Mouse (Mus musculus) megakaryocyte, embryonic 14.5 days (primary cell): ENCODE results near the gene Dpysl5.

Source experiments
- FLI1 ChIP-seq: IDR thresholded peaks from 2 replicates; pipeline ENCODE4 v1.6.1; 2012; ENCODE audit warnings: low read length, inconsistent platforms, mixed read lengths
- GATA1 ChIP-seq: IDR thresholded peaks from 3 replicates; pipeline ENCODE4 v1.6.1; 2012; ENCODE audit warnings: mixed read lengths, low read length, inconsistent platforms, borderline replicate concordance

DNA sequence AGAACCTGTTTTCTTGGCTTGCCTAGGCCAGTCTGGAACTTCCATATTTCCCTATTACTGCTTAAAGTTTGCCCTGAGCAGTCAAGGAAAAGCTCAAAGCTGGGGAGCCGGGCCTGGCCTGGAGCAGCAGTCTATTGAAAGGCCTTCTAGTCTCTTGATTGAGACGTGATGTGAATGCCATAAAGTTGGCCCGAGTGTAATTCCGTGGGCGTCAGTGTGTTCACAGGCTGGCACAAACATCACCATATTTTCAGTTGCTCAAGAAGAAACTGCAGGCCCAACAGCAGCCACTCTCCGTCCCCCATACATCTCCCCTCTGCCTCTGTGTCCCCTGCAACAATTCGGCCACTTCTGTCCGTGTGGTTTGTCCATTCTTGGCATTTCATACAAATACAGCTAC, 10.6 kb downstream of the Dpysl5 start:
- TF ChIP-seq GATA1 (no peak), FLI1 (no peak)
